Mouse (Mus musculus): ENCODE results near the gene Mex3a. TPM values are rescaled to one million over a fixed set of nuclear protein-coding genes. Genes with fewer than 3 reads are reported as not detected.

Mex3a gene
- polyA plus RNA-seq, 1 experiment from 2014 or later: 28.6 TPM

GRCm38 (mm10) chr3:88511559-88511958 is 20.6 kb upstream of the Mex3a start:
- Histone ChIP-seq H3K27ac (ENCODE audit: low read length) (no peak overlapping the region), H3K4me2 (ENCODE audit: low read length) (no peak overlapping the region), H3K9me3 (replicated peaks; ENCODE audit: control insufficient read depth, low read length, poor library complexity, severe bottlenecking) (no peaks in the 10 kb centered on the region), H3K36me3 (ENCODE audit: control insufficient read depth, insufficient read depth, low read length) (no peaks in the 10 kb centered on the region), H3K27me3 (ENCODE audit: control insufficient read depth, insufficient read depth, low read depth, low read length) (no peaks in the 10 kb centered on the region), H3K9ac (ENCODE audit: low read depth, low read length) (no peak overlapping the region), H3K4me1 (ENCODE audit: control insufficient read depth, insufficient read depth, low read length) (peaks cover 20% of the 10 kb centered on the region), H3K4me3 (ENCODE audit: low read depth, low read length) (no peak overlapping the region)
- no peak for ATAC-seq
- 61% methylated on average over 4 of the region's 4 CpGs for WGBS

DNA sequence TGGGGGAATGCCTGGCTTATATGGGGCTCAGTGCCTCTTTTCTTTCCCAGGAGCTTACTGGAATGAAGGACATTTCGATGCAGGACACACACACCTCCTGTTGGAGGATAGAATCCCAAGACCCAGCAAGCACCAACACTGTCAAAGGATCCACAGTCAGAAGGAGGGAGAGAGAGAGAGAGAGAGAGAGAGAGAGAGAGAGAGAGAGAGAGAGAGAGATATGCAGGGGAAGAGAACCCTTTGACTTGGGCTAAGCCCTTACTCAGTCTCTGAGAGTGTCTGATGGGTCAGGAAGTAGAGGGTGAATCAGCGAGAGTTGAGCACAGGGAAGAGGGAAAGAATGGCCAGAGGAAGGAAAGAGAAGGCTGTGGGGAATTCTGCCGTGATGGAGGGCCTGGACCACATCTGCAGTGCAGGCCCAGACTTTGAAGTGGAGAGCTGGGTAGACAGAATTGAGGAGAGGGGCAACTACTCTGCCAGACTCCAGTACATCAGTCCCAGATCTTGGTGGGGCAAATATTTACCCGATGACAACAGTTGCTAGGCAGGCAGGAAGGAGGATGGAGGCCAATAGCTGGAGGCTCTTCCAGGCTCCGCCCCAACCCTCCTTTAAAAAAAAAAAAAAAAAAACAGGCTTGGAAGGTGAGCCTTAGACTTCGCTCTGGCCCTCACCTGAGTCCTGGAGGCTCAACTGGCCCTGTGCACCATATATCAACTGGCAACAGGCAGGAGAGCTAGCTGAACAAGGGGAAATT is 19.9 kb upstream of the Mex3a start:
- Histone ChIP-seq H3K4me2 (ENCODE audit: low read length) (no peak overlapping the region), H3K36me3 (ENCODE audit: control insufficient read depth, insufficient read depth, low read length) (no peaks in the 10 kb centered on the region), H3K27ac (ENCODE audit: low read length) (no peak overlapping the region), H3K27me3 (ENCODE audit: control insufficient read depth, insufficient read depth, low read depth, low read length) (no peaks in the 10 kb centered on the region), H3K4me1 (ENCODE audit: control insufficient read depth, insufficient read depth, low read length) (peaks cover 20% of the 10 kb centered on the region), H3K4me3 (ENCODE audit: low read depth, low read length) (no peak overlapping the region), H3K9me3 (replicated peaks; ENCODE audit: control insufficient read depth, low read length, poor library complexity, severe bottlenecking) (no peaks in the 10 kb centered on the region), H3K9ac (ENCODE audit: low read depth, low read length) (no peak overlapping the region)
- 46% methylated on average over 6 of the region's 6 CpGs for WGBS
- ATAC-seq: no peak

- Histone ChIP-seq H3K9ac (ENCODE audit: low read depth, low read length) (no peak overlapping the region), H3K4me1 (ENCODE audit: control insufficient read depth, insufficient read depth, low read length) (peaks cover 20% of the 10 kb centered on the region), H3K36me3 (ENCODE audit: control insufficient read depth, insufficient read depth, low read length) (no peaks in the 10 kb centered on the region), H3K27ac (ENCODE audit: low read length) (no peak overlapping the region), H3K4me3 (ENCODE audit: low read depth, low read length) (no peak overlapping the region), H3K9me3 (replicated peaks; ENCODE audit: control insufficient read depth, low read length, poor library complexity, severe bottlenecking) (no peaks in the 10 kb centered on the region), H3K4me2 (ENCODE audit: low read length) (no peak overlapping the region), H3K27me3 (ENCODE audit: control insufficient read depth, insufficient read depth, low read depth, low read length) (no peaks in the 10 kb centered on the region)
- WGBS: 44% methylated on average over 15 of the region's 15 CpGs
- no peak for ATAC-seq
These were observed 19.2 kb upstream of the Mex3a start for GRCm38 (mm10) chr3:88512896-88513545.

DNA sequence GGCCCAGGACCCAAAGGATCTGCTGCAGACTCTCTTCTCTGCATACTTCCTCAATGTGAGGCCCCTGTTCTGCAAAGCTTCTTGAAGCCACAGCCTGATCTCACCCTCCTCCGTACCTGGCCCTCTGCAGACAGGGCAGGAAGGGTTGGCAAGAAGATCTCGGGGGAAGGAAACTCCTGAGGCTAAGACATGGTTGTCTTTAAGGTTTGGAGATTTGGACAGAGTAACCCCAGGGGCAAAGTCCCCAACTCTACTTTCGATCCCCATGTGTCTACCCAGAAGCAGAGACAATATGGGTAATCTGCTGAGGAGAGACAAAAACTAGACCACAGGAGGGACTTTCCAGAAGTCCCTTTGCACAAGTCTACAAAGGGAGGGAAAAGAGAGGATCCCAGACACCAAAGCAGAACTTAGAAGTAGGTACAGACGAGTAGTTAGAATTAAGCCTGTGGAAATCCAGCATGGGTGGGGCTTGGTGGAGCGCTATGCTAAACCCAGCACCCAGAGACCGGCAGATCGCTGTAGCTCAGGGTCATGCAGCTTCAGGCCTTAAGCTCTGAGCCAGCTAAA is 18.6 kb upstream of the Mex3a start:
- no peaks in the 10 kb centered on the region for H3K36me3 ChIP-seq (ENCODE audit: control insufficient read depth, insufficient read depth, low read length)
- no peak for ATAC-seq

GRCm38 (mm10) chr3:88514231-88515094 is 17.7 kb upstream of the Mex3a start:
- WGBS: 79% methylated on average over 10 of the region's 10 CpGs
- Histone ChIP-seq H3K27me3 (ENCODE audit: control insufficient read depth, insufficient read depth, low read depth, low read length) (no peaks in the 10 kb centered on the region), H3K36me3 (ENCODE audit: control insufficient read depth, insufficient read depth, low read length) (no peaks in the 10 kb centered on the region), H3K9ac (ENCODE audit: low read depth, low read length) (no peak overlapping the region), H3K9me3 (replicated peaks; ENCODE audit: control insufficient read depth, low read length, poor library complexity, severe bottlenecking) (no peaks in the 10 kb centered on the region), H3K27ac (ENCODE audit: low read length) (no peak overlapping the region), H3K4me1 (ENCODE audit: control insufficient read depth, insufficient read depth, low read length) (peaks cover 17% of the 10 kb centered on the region), H3K4me3 (ENCODE audit: low read depth, low read length) (no peak overlapping the region), H3K4me2 (ENCODE audit: low read length) (no peak overlapping the region)
- ATAC-seq: no peak

More for the DNA sequence above, 18.6 kb upstream of the Mex3a start:
- Histone ChIP-seq H3K4me2 (ENCODE audit: low read length) (no peak overlapping the region), H3K27ac (ENCODE audit: low read length) (no peak overlapping the region), H3K9ac (ENCODE audit: low read depth, low read length) (no peak overlapping the region), H3K4me1 (ENCODE audit: control insufficient read depth, insufficient read depth, low read length) (peaks cover 20% of the 10 kb centered on the region), H3K27me3 (ENCODE audit: control insufficient read depth, insufficient read depth, low read depth, low read length) (no peaks in the 10 kb centered on the region), H3K4me3 (ENCODE audit: low read depth, low read length) (no peak overlapping the region), H3K9me3 (replicated peaks; ENCODE audit: control insufficient read depth, low read length, poor library complexity, severe bottlenecking) (no peaks in the 10 kb centered on the region)
- 88% methylated on average over 7 of the region's 7 CpGs for WGBS

DNA sequence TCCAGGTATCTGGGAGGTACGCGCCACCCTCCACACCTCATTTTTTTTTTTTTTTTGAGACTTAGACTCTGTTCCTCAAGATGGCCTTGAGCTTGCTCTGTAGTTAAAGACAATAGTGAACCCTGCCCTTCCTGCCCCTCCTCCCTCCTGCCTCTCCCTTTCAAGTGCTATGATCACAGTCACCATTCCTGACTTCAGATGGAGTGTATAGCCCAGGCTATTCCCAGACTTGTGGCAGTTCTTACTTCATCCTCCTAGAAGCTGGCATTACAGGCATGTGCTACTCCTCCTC is 17.2 kb upstream of the Mex3a start:
- Histone ChIP-seq H3K9me3 (replicated peaks; ENCODE audit: control insufficient read depth, low read length, poor library complexity, severe bottlenecking) (no peaks in the 10 kb centered on the region), H3K36me3 (ENCODE audit: control insufficient read depth, insufficient read depth, low read length) (no peaks in the 10 kb centered on the region), H3K4me2 (ENCODE audit: low read length) (no peak overlapping the region), H3K9ac (ENCODE audit: low read depth, low read length) (no peak overlapping the region), H3K27me3 (ENCODE audit: control insufficient read depth, insufficient read depth, low read depth, low read length) (no peaks in the 10 kb centered on the region), H3K4me3 (ENCODE audit: low read depth, low read length) (no peak overlapping the region), H3K27ac (ENCODE audit: low read length) (no peak overlapping the region), H3K4me1 (ENCODE audit: control insufficient read depth, insufficient read depth, low read length) (peaks cover 14% of the 10 kb centered on the region)
- 96% methylated on average over 2 of the region's 2 CpGs for WGBS
- no peak for ATAC-seq

DNA sequence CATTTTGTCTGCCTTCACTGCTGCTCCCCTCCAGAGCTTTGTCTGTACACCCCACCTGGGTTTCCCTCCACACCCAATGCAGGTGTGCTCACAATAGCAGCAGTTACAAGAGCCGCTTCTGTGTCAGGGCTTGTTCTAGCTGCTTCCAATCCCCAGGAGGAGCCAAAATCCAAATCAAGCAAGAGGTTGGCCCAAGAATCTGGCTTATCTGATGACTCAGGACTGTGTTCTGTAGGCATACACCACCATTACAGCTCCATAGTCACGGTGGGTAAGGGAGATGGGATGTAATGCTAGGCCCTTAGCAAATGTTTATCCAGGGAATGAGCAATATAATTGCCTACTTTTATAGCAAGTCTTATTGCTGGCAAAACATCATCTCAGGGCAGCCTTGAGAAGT is 15.8 kb upstream of the Mex3a start:
- no peak overlapping the region for H3K27ac ChIP-seq (ENCODE audit: low read length)

DNA sequence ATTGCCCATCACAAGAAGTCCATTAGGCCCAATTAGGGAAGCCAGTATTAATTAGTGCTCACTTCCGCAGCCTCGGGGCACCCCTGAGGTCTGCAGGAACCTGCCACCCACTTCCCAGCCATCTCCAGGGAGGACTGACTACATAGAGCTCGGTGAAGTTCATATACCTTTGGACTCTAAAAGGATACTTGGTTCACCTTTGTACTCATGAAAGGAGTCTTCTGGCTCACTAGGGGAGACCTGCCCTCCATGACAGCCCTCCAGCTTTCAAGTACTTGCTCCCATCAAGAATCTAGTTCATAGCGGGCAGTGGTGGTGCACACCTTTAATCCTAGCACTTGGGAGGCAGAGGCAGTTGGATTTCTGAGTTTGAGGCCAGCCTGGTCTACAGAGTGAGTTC is 13.8 kb upstream of the Mex3a start:
- H3K4me1 ChIP-seq (ENCODE audit: control insufficient read depth, insufficient read depth, low read length): no peaks in the 10 kb centered on the region
- no peak overlapping the region for H3K4me3 ChIP-seq (ENCODE audit: low read depth, low read length)
- no peaks in the 10 kb centered on the region; the same call in 1 of the 2 replicates for H3K36me3 ChIP-seq (ENCODE audit: control insufficient read depth, insufficient read depth, low read length)
- H3K4me2 ChIP-seq (ENCODE audit: low read length): no peak overlapping the region
- no peak overlapping the region for H3K9ac ChIP-seq (ENCODE audit: low read depth, low read length)
- H3K27ac ChIP-seq (ENCODE audit: low read length): no peak overlapping the region
- no peaks in the 10 kb centered on the region for H3K9me3 ChIP-seq (replicated peaks; ENCODE audit: control insufficient read depth, low read length, poor library complexity, severe bottlenecking)
- no peaks in the 10 kb centered on the region for H3K27me3 ChIP-seq (ENCODE audit: control insufficient read depth, insufficient read depth, low read depth, low read length)
- no peak for ATAC-seq
- 90% methylated on average over 4 of the region's 4 CpGs for WGBS

More for the DNA sequence above, 15.8 kb upstream of the Mex3a start:
- H3K9me3 ChIP-seq (replicated peaks; ENCODE audit: control insufficient read depth, low read length, poor library complexity, severe bottlenecking): no peaks in the 10 kb centered on the region
- H3K9ac ChIP-seq (ENCODE audit: low read depth, low read length): no peak overlapping the region
- H3K27me3 ChIP-seq (ENCODE audit: control insufficient read depth, insufficient read depth, low read depth, low read length): no peaks in the 10 kb centered on the region
- no peak overlapping the region for H3K4me3 ChIP-seq (ENCODE audit: low read depth, low read length)
- ATAC-seq: no peak
- 83% methylated on average over 2 of the region's 2 CpGs for WGBS
- no peaks in the 10 kb centered on the region for H3K36me3 ChIP-seq (ENCODE audit: control insufficient read depth, insufficient read depth, low read length)
- no peak overlapping the region for H3K4me2 ChIP-seq (ENCODE audit: low read length)
- peaks cover 7% of the 10 kb centered on the region; the same call in 1 of the 2 replicates for H3K4me1 ChIP-seq (ENCODE audit: control insufficient read depth, insufficient read depth, low read length)

All from midbrain, embryonic 16.5 days (tissue).